8 mouse cellular contexts compared by ENCODE assay signal in genomic region chr1:160547934-160548876, GRCm38 (mm10).
DNase-seq lines count a peak whose midpoint lies in the region; ATAC-seq lines count a peak whose summit lies in the region.

No protein-coding gene starts in this region.

- peak; percentile 55 for DNase-seq in left cerebral cortex, adult 11 months (ENCODE audit: low spot score)
- DNase-seq in left cerebral cortex, postnatal 4 days = no peak
- peak; percentile 73 for DNase-seq in embryonic facial prominence, embryonic 11.5 days (ENCODE audit: low spot score)
- DNase-seq in layer of hippocampus, adult 9-10 months (ENCODE audit: low spot score) = peak; percentile 25
- DNase-seq in retina, embryonic 14.5 days (ENCODE audit: low spot score) = peak; percentile 29
- no peak for DNase-seq in kidney, postnatal 14 days
- DNase-seq in ovary, postnatal 10 days (ENCODE audit: low spot score) = no peak
- DNase-seq in heart, adult 9 months (ENCODE audit: low spot score in 2 of 2) = no peak

- ATAC-seq in embryonic facial prominence, embryonic 11.5 days (replicated peaks; ENCODE audit: insufficient number of reproducible peaks, low FRiP score, low TSS enrichment, low read depth) = peak; percentile 67

- H3K27ac ChIP-seq in embryonic facial prominence, embryonic 11.5 days (replicated peaks; ENCODE audit: low read depth, low read length) = no peak overlapping the region

- 37% methylated on average over 4 of the region's 4 CpGs for WGBS in embryonic facial prominence, embryonic 11.5 days

- H3K4me3 ChIP-seq in embryonic facial prominence, embryonic 11.5 days (ENCODE audit: low read depth, low read length) = no peak overlapping the region

- no peak overlapping the region for H3K9ac ChIP-seq in embryonic facial prominence, embryonic 11.5 days (replicated peaks; ENCODE audit: low read length)

- no peaks in the 10 kb centered on the region for H3K36me3 ChIP-seq in embryonic facial prominence, embryonic 11.5 days (replicated peaks; ENCODE audit: control insufficient read depth, insufficient read depth, low read depth, low read length)

- H3K27me3 ChIP-seq in embryonic facial prominence, embryonic 11.5 days (ENCODE audit: control insufficient read depth, insufficient read depth, low read length) = no peaks in the 10 kb centered on the region

- intact Hi-C loops in left cerebral cortex, postnatal 4 days (cut with DNase I) = no loop called here

- no peaks in the 10 kb centered on the region for H3K9me3 ChIP-seq in embryonic facial prominence, embryonic 11.5 days (replicated peaks; ENCODE audit: control insufficient read depth, low read length)

- H3K4me1 ChIP-seq in embryonic facial prominence, embryonic 11.5 days (ENCODE audit: control insufficient read depth, insufficient read depth, low read length) = no peaks in the 10 kb centered on the region

- no peak overlapping the region for H3K4me2 ChIP-seq in embryonic facial prominence, embryonic 11.5 days (ENCODE audit: low read depth, low read length)

Comparison
In these comparisons a context has a peak if more than half of its experiments do, and no peak if none do; other contexts are left out.
1. DNase-seq: peak in left cerebral cortex, adult 11 months (single experiment), embryonic facial prominence, embryonic 11.5 days (single experiment), layer of hippocampus, adult 9-10 months (single experiment) and retina, embryonic 14.5 days (single experiment); none in left cerebral cortex, postnatal 4 days (single experiment), kidney, postnatal 14 days (single experiment), ovary, postnatal 10 days (single experiment) and heart, adult 9 months (0 of 2).